Mouse (Mus musculus): ENCODE data around the gene Psmf1. TPM values are rescaled to one million over a fixed set of nuclear protein-coding genes. Genes with fewer than 3 reads are reported as not detected.
A peak's percentile ranks its signal among the peaks of the same experiment; 100 is the strongest.

The Psmf1 gene
- polyA plus RNA-seq, 3 experiments from 2014 or later = 67.0 to 79.2 (median 76.2) TPM

DNA sequence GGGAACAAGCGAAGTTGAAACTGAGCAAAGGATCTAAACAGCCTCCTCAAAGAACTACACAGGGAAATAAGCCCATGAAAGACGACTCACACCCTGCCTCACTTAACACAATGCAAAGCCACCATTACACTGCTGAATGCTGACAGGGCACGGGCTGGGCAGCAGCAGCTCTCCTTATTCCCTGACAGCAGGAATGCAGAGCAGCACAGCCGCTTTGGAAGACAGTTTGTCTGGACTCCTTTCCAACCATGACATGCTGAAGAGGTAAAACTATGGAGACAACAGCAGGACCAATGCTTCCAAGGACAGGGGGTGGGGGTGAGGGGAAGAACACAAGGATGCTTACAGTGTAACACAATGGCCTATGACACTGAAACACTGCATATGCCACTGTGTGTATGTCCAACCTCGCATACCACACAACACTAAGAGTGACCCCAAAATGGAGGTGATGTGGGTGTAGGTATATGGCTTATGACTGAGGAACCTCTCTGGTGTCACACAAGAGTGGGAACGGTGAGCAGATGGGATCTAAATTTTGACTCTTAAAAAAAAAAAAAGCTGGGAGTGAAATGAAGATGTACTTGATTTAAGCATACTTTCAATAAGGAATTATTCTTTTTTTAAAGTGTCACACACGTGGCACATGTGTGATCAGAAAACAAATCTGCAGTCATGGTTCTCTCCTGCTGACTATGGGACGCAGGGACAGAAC, 10.7 kb downstream of the Psmf1 start:
- ATAC-seq = no peak

DNA sequence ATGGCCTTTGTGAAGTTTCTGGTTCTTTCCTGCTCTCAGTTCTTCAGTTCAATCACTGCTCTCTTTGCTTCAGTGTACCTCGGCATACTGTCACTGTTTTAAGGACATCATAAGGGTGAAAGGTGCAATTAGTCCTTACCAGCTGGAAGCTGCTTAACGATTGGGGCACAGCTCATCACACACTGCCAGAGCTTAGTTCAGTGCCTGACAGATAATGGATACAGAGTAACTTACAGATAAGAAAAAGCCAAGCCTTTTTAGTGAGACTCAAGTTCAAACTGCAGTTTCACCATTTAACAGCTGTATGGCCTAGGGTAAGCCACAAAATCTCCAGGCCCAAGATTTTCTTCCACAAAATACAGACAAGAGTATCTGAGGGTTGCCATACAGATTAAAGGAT, 19.9 kb downstream of the Psmf1 start:
- ATAC-seq = no peak

DNA sequence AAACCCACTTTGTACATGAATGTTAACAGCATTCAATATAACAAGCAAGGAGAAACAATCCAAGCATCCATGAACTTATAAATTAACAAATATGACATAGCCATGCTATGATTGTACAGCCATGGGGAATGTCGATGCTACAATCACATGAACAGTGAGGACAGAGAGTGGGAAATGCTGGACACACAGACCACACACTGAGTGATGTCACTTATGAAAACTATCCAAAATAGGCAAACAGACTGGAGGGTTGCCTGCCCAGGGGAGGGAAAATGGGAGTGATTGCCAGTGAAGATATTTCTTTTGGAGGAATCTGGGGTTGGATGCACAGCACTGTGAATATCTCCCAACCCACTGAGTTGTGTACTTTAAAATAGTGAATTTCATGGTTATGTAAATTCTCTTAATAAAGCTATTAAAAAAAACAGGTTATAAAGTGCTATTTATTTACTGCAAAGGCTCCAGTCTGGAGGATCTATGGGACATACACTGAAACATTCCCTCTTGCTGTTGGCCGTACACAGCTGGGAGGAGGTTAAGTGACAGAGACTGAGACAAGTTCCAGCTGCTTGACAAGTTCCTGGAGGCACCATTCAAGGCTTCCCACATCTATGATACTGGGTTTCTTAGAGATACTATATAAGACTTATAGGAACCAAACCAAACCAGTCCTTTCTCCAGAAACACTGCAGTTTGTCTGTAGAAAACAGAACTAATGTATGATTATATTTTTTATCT, 27.5 kb downstream of the Psmf1 start:
- no peak for ATAC-seq

DNA sequence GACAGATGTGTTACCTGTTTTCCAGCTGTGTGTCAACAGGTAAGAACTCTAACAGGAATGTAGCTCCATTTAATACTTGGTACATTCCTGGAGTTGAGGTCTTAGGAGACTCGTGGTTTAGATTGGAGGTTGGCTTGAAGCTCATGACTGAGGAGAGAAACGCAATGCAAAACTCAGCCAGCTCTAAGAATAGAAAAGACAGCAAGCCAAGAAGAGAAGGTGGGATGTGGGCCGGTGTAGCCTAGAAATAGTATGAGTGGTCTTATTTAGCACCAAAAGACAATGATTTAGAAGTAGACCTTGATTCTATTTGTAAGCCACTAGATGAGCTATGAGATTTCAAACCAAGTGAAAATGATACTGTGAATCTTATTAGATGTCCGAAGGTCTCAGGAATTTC, 28.5 kb downstream of the Psmf1 start:
- no peak for ATAC-seq

DNA sequence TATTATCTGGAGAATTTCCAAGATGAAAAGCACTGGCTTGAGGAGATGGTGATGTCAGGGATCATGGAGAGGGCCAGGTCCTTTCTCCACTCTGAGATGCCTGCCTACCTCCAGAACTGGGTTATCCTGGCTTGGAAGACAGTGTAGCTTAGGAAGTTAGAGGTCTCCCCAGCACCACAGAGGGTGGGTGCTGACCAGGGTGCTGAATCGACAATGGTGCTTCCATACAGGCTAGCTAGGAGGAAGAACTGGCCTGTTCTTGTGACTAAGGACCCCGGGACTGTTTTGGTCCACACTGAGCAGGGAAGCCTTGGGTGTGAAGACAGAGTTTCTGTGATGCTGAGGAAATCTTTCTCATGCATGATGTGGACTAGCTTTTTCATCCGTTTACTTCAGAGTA, 31.3 kb downstream of the Psmf1 start:
- no peak for ATAC-seq

DNA sequence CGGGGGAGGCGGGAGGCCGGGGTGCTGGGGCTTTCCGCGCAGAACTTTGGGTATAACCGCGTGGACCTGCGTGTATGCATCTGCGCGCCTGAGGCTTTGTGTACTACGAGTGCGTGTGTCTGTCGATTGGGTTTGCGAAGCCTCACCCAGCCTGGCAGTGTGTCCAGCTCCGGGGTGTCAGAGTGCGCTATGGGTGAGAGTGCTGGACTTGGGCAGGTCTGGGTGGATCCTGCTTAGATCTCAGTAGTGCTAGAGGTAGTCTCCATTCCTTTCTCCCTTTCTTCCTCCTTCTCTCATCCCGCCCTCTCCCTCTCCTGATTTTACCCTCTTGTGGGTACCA, 41.2 kb downstream of the Psmf1 start:
- ATAC-seq = no peak

DNA sequence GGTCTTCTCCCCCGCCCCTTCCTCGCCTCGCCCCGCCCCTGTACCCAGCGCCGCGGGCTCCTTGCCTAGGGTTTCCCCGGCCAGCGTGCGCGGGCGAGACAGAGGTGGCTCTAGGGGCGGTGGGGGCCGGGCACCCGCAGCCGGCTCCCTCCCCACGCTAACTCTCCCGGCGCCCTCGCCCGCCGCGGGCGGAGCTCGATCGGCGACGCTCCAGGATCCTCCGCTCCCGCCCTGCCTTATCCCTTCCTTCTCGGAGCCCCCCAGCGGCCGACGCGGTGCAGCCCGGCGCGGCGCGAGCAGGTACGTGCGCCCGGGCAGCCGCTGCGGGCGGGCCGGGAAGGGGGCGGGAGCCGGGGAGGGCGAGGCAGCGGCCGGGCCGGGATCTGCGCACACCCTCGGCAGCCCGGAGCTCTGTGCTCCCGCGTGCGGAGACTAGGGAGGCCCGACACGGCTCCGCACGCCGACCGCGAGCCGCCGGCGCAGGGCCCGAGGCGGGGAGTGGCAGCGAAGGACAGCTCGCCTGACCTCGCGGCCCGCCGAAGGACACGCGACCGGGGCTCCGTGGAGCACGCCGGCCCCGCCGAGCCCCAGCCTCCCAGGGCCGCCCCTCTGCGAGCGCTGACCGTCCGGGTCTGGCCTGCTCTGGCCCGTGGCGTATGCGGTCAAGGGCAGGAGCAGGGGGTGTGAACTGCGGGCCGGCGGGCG, 41.7 kb downstream of the Psmf1 start:
- peak; percentile 41 for ATAC-seq

DNA sequence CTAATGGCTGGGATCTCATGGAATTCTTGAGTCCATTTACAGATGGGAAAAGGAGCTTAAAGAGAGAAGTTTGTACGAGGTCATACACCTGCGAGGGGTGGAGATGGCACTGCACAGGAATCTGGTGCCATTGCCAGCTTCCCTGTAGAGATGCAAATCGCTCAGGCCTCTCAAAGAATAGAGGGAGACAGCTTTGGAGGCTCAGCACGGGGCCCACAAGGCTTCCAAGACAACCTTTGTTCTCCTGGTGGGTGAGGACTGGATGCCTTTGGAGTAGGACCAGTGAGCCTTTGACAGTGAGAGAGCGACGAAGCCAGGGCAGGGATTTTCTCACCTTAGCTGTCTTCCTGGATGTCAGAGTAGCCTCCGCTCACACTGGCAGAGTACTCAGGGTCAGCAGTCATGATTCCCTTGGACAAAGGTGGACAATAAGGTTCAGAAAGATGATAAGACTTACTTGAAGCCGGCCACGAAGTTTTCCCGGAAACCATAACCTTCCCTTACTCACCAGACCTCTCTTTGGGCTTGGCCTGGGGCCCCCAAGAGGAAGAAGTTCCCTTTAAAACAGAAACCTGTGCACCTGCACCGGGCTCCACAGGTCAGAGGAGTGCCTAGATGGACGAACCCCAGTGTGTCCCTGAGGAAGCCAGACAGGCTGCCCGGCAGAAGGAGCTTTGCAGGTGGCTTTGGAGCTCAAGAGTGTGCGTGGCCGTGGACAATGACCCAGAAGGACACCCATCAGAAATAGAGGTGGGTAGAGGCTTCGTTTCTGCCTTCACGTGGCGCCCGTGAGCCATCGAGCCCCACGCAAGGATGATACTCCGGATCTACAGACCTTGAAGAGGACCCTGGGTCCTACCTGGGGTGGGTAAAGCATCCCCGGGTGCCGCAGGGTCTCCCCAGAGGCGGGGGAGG, 42.5 kb downstream of the Psmf1 start, which contains the start of gene Tmem74b:
Tmem74b (plus strand) TSS at position 778 of the 915 bp plus-strand sequence.
- ATAC-seq = no peak

DNA sequence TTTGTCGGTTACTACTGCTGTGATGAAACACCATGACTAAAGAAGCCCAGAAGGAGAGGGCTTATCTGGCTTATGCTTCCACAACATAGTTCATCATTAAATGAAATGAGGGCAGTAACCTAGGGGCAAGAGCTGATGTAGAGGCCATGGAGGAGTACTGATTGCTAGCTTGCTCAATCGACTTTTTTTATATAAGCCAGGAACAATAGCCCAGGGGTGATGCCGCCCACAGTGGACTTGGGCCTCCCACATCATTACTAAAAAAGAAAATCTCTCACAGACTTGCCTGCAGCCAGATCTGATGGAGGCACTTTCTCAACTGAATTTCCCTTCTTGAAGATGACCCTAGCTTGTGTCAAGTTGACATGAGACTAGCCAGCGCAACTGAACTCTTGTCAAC, 61.0 kb downstream of the Psmf1 start:
- no peak for ATAC-seq

DNA sequence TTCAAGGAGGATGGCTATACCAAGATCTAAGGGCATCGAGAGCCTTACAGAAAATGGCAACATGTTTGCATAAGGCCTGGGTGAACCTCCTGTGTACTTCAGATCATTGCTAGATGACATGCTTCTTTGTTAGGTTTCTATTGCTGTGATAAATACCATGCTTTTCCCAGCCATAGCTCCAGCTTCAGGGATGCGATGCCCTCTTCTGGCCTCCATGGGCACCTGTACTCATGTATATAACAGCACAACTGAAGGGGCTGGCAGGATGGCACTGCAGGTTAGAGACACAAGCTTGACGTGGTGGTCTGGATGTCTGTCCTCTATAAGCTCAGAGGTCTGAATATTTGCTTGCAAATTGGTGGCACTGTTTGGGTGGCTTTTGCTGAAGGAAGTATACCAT, 61.6 kb downstream of the Psmf1 start:
- ATAC-seq = peak; percentile 48

DNA sequence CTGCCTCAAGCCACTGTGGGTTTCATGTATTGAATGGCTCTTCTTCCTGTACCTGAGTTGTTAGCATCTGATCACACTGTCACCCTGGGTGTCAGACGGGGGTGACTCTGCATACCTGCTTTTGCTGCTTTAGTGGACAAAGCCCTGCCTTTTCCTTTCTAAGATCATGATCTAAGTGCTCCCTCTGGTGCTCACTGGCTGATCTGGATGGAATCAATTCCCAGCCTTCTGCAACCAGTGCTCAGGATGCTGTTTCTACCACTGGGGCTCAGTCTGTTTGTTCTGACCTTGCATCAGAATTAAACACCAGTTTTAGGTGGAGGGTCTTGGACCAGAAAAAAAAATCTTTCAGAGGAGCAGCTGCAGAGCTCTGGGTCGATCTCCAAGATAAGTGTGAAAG, 67.8 kb downstream of the Psmf1 start:
- no peak for ATAC-seq

DNA sequence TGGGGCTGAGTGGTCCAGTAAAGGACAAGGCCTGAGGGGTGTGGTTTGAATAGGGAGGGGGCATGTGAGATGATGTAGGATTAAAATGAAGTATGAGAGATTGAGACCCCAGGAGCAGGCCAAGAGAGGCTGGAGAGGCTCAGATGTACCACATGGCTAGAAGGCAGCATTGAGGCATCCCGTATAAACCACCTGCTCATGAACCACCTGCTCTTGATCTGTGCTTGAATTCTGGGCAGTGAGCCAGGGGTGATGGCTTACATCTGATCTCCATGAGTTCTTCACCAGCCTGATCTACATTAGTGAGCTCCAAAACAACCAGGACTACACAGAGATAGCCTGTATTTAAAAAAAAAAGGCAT, 73.0 kb downstream of the Psmf1 start:
- no peak for ATAC-seq

DNA sequence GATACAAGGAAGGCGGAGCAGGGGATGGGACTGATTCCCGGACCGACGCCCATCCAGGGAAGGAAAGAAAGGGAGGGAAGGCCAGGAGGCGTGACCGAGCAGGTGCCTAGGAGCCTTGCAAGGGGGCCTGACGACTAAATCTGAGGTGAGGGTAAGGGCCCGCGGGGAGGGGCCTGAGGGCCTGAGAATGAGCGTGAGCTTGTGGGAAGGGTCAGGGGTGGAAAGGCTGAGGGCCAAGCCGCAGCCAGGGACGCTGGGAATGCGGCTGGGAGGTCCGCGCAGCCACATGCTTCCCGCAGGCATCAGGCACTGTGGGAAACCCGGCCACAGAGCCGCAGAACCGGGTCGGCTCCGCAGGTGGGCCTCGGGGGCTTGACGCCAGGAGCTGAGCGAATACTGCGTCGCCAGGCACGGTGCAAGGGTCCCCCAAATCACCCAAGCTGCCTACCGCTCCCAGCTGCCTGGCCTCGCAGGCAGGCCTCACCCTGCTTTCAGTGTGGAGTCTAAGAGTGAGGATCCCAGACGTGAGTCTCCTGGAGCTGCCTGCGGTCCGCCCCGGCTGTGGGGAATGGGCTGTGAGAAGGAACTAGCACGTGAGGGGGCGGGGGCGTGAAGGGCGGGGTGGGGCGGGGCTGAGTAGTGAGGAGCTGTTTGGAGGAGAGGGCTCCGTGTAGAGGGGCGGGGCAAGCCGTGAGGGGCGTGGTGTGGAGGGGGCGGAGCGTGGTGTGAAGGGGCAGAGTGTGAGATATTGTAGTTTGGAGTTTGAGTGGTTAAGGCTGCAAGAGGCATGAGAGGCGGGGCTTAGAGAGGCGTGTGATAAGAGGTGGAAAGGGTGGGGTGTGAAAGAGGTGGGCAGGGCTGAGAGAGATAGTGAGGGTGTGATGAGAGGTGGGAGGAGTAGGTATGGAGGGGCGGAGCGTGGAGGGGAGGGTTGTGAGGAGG, 73.7 kb downstream of the Psmf1 start:
- ATAC-seq = no peak

DNA sequence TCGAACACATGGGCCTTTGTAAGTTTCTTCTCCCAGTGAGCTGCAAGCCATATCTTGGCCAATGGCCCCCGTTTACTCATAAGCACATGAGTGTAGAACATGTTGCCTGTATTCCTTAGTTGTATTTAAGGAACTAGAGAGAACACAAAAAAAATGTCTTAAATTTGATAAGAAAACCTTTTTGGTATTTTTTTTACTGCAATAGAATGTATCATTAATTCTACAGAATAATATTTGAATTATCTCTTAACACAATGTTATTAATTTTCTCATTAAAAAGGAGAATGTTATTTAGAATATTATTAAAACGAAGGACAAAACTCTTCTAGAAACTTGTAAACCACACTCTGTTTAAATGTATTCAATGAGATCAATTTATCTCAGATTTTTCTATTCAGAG, 75.6 kb downstream of the Psmf1 start, which contains the start of gene Rad21l:
Rad21l (minus strand) TSS at position 101 of the 400 bp plus-strand sequence.
- no peak for ATAC-seq

Other genes with a start within 250 kb of the Psmf1 start
- gene Fkbp1a, start 201.7 kb downstream of the Psmf1 start, polyA plus RNA-seq (2017; shearing (Covaris generic)) = 100 to 1,000 TPM; 214 to 399 (median 264) TPM
- 100 to 1,000 TPM in 1 of 3 experiments, 10 to 100 TPM in 2; 81.9 to 119 (median 91.2) TPM for gene Sdcbp2, start 171.6 kb downstream of the Psmf1 start, polyA plus RNA-seq (2017; shearing (Covaris generic))
- gene Snph, start 111.6 kb downstream of the Psmf1 start, polyA plus RNA-seq (2017; shearing (Covaris generic)) = not detected
- gene Rad21l, start 75.7 kb downstream of the Psmf1 start, polyA plus RNA-seq (2017; shearing (Covaris generic)) = not detected
- gene Tmem74b, start 42.2 kb downstream of the Psmf1 start, polyA plus RNA-seq (2017; shearing (Covaris generic)) = not detected
- gene Rspo4, start 98.7 kb upstream of the Psmf1 start, polyA plus RNA-seq (2017; shearing (Covaris generic)) = not detected
- not detected for gene Angpt4, start 167.0 kb upstream of the Psmf1 start, polyA plus RNA-seq (2017; shearing (Covaris generic))
- gene Fam110a, start 236.0 kb upstream of the Psmf1 start, polyA plus RNA-seq (2017; shearing (Covaris generic)) = 10 to 100 TPM; 16.4 to 27.4 (median 18.3) TPM

All from inflammation-experienced regulatory T-cells, adult 6 months (primary cell).